Mouse (Mus musculus): Measurements from ENCODE around the gene Mybphl.

The Mybphl gene

DNA sequence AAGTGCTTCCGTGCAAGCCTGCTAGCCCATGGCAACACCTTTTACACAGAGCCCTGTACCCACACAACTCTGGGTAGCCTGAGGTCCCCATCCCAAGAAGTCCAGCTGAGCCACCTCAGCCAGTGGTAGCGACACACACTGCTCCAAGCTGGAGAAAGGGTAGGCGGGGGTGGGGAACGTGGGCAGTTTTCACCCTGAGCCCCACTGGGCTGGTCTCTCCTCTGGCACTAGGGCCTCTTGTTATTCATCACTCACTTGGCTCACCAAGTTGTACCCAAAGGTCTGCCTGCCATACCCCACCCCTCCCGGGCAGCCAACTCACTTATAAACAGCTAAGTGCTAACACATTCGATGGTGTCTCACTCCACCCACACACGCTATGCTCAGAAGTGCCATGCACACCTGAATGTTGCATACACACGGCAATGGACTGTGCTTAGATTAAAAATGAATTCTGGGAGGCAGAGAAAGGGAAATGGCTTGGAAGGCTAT lies 43.9 kb downstream of the Mybphl start:
- in situ Hi-C loops (cut with MboI, MseI), result loop anchor here (10.0 kb wide), 1 partner anchor 156 kb away; the partner anchor contains the start of gene Tmem167b

DNA sequence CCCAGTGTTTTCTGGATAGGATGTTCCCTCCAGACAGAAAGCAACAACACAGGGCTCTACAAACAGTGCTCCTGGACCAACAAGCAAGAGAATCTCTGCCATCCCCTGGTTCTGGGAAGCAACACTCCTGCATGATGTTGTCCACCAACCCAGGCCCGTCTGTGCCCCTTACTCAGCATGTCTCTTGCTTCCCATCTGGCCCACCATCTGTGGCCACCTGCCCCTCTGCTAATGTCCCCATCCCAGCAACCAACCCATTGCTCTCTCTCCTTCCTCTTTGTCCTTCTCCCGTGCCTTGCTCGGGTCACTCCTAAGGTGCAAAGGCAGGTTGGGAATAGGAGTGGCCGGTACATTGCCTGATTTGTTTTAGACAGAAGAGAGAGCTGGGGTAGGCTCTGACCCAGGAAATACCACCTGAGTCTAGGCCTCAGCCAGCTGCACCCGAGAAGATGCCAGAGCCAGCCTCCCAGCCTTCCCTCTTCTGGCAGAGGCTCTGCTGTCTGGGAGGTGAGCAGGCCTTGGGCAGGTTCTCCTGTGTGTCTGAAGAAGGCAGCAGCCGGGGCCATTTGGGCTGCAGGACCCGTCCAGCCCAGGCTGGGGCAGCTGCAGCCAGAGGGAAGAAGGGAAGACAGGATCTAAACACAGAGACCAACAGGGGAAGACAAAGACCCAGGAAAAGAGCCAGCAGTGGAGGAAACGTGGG lies 45.1 kb downstream of the Mybphl start:
- in situ Hi-C loops (cut with MboI, MseI), result loop anchor here (10.0 kb wide), 1 partner anchor 155 kb away; the partner anchor contains the start of gene Tmem167b

DNA sequence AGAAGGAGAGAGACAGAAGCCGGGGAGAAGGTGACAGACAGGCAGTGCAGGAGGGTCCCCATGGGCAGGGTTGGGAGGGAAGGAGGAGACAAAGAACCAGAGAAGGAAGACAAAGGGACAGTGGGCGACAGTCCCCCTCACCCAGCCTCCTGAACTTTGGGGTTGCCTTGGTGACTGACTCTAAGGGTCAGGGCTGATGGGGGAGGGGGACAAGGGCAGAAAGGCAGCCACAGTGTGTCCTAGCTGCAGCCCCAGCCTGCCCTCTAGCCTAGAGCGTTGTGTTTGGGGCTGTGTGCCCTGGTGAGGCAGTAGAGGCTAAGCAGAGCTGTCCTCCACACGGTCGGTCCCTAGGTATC lies 45.6 kb downstream of the Mybphl start:
- in situ Hi-C loops (cut with MboI, MseI), result no loop called here

DNA sequence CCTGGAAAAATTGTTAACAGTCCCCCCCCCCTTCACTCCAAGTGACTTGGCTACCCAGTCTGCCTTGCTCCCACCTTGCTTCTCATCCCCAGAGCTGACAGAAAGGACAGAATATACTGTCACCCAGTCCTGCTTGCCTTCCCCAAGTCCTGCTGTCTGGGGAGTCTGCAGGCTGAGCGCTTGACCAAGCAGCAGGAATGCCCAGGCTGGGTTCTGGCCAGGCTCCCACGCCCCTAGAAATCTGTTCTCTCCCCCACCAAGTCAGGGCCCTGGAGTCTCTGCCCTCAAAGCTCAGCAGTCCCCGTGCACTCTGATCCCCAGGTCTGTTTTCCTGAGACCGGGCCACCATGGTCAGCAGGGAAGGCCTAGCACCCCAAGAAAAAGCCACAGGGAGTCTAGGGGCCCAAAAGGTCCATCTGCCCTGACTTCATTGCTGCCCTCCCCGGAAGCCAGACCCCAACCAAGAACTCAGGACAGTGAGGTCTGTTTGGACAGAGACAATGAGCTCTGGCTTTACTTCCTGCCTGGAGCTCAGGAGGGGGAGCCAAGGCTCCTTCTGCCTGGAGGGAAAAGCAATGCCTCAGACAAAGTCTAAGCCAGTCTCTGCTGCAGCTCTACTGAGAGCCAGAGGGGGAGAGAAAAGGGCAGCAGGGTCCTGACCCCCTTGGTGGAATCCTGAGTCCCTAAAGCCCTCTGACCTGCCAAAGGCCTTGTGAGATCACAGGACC lies 46.5 kb downstream of the Mybphl start:
- in situ Hi-C loops (cut with MboI, MseI), result no loop called here

DNA sequence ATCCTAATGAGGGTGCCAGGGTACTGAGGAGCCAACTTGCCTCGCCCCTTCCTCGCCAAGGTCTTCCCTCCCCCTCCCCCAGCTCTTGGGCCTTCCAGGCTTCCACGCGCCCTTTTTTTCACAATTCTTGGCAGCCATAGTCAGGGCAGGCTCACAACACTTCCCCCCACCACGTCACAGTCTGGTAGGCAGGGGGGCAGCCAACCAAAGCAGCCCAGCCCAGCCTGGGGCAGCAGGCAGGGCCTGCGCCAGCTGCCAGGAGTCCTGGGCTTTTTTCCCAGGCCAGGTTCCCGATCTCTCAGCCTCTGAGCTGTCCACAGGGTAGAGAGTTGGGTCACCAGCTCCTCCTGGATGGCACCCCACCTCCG lies 47.0 kb downstream of the Mybphl start:
- in situ Hi-C loops (cut with MboI, MseI), result no loop called here

DNA sequence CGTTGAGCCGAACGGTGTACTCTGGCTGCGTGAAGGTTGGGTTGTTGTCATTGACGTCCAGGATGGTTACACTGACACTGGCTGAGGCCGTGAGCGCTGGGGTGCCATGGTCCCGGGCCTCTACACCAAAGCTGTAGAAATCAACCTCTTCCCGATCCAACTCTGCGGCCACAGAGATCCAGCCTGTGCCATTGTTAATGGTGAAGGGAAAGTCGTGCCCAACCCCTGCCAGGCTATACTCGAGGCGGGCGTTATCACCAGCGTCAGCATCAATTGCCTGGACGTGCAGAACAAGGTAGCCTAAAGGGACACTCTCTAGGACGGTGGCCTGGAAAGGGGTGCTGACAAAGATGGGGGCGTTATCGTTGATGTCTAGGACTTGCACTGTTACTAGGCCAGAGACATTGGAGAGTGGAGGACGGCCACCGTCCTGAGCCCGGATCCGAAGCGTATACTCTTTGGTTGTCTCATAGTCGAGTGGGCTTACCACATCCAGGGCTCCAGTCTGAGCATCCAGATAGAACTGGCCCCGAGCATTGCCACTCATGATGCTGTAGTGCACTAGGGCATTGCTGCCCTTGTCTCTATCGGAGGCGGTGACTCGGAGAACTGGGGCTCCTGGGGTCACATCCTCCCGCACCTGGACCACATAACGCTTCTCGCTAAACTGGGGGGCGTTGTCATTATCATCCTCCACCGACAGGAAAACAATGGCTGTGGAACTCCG lies 49.1 kb downstream of the Mybphl start:
- in situ Hi-C loops (cut with MboI, MseI), result no loop called here

DNA sequence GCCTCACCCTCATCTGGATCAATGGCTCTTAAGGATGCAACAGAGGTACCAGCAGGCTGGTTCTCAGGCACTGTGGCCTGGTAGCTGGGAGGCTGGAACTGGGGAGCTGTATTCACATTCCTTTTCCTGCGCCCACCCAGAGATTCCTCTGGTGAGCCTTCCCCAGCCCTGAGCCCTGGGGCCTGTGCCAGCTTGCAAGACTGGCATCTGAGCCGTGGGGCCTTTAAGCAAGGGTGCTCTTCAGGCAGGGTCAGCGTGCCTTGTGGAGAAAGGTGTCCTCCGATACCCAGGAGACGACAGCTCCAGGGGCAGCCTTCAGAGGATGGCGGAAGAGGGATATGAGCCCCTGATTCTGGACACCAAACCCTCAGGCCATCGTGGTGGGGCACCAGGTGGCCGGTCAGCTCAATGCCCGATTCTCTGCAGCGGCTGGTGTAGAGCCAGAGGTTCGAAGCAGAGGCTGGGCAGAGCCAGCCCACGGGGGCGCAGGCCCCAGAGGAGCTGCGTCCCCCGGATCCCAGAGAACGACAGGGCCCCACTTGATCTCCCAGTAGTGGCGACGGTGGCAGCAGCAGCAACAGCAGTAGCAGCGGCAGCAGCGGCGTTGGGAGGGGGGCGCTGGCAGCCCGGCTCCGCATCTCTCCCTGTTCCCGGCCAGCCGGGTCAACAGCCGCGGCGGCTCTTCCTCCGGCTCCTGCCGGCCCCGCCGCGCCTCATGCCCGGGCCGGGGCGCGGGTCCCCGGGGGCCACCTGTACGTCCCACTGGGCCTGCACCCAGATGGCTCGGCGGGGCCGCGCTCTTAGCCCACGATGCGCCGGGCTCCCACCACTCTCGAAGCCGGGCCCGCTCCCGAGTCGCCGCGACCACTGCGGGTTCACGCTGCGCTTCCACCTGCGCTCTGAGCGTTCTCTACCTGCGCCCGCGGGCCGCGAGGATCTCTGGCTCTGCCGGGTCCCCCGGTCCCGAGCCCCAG lies 50.4 kb downstream of the Mybphl start, which contains the start of gene Celsr2:
TSS of gene Celsr2 (minus strand) at position 696 of the 974 bp plus-strand sequence.
- in situ Hi-C loops (cut with MboI, MseI), result no loop called here

DNA sequence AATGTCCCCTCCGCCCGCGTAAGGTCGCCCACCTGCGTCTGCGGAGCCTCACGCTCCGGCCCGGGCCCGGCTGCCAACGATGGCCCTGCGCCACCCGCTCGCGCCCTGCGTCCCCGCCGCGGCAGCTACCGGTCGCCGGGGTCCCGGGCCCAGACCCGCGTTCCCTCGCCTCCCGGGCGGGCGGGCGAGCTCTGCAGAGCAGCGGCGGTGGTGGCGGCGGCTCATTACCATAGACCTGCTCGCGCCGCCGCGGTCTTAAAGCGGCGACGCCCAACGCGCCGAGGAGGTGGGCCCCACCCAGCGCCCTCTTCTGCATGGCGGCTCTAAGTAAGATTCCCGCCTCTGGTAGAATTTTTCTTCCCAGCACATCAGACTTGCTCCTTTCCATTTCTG lies 51.1 kb downstream of the Mybphl start:
- in situ Hi-C loops (cut with MboI, MseI), result no loop called here

DNA sequence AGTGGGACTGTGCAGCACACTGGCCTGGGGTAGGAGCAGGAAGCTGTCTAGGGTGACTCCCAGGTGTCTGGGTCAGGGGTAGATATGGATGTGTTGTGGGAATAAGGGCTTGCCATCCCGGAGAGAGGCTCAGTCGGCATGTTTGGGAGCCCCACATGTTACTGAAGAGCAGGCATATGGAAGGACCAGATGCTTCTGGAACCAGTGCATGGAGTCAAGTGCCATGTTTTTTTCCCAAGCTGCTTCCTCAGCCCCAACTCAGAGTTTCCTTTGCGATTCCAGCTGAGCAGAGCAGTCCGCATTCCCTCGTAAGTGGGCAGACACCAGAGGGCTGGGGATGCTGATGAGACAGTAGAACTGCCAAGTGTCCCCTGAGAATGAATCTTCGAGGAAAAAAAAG lies 58.3 kb downstream of the Mybphl start:
- in situ Hi-C loops (cut with MboI, MseI), result no loop called here

DNA sequence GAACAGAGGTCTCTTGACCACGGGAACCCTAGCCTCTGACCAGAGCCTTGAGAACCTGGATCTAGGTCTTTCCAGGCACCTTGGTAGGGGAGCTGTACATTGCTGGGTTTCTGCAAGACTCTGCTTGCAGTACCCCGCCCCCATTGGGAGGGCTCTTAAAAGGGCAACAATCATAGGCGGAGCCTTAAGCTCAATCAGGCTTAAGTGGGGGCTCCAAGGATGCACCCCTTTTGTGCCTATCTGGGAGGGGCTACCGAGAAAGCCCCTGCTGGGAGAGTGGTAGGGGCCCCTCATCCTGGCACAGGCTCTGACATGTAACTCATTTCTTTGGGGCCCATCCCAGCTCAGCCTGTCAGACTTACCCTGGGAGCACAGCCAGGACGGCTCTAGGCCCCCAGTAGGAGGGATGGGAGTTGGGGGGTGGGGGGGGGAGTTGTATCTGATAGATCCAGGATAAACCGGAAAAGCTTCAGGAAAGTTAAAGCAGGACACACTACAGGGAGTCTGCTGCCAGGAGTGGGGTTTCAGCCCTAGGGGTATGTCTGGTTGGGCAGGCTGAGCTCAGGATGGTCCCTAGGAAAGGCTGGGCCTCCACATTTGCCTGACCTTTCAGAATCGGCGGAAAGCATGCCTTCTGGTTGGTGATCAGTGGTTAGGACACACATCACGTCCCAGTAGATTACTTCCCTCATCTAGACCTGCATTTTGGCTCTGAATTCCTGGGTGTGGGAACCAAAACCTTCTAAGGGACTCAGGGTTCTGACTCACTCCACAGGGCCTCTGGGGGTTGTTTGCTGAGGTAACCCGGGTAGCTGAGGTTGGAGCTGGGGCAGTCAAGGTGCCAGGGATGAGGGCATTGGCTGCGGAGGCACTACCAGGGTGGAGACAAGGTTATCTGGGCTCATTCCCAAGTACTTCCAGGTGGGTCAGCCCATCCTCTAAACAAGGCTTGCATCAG lies 59.4 kb downstream of the Mybphl start:
- in situ Hi-C loops (cut with MboI, MseI), result no loop called here

DNA sequence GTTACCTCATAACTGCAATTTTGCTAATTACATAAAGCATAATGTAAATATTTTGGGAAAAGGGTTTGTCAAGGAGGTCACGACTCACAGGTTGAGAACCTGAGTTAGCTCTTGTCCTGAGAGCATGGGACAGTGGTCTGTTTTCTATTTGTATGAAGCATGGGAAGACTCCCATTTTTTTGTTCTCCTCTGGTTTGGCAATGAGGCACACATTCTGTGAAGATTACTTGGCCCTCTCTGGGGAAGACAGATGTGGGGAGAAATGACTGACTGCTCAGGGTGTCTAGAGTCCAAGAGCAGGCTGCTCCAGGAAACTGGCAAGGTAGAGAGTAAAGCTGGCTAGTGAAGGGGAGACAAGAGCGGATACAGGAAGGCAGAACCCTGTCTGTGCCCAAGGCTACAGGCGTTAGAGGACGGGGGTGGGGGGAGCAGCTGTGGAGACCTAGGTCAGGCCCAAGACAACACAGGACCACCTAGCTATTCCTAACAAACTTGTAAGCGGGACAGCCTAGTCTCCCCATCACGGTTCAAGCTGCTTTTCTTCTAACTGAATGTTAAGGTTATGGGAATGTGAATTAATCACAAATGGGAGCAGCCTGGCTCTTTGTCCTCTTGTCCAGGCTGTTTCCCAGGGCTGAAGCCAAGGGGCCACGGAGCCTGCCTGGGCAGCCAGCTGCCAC lies 60.4 kb downstream of the Mybphl start:
- in situ Hi-C loops (cut with MboI, MseI), result no loop called here

DNA sequence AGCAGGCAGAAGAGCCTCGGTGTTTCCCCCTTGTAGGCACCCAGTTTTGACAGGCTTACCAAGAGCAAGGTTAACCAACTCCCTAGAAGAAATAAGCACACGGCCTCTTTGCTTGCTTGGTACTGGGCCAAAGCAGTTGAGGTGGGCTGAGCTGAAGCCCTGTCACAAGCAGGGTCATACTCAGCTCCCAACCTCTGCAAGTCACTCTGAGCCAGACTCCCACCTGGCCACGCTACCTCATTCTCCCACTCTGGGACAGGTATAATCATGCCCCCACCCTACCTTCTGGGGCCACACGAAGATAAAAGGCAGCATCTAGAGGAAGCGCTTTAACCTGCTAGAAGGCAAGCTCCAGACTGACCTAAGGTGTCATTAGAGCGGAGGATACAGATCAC lies 60.9 kb downstream of the Mybphl start:
- in situ Hi-C loops (cut with MboI, MseI), result no loop called here
